Mouse (Mus musculus): ENCODE measurements around the gene Etnk2. TPM values are rescaled to one million over a fixed set of nuclear protein-coding genes. Genes with fewer than 3 reads are reported as not detected.

Gene Etnk2
- total RNA-seq, 2 experiments from 2014 or later, result 7.8 to 10.2 TPM

Other genes with a start within 250 kb of the Etnk2 start
- 10 to 100 TPM; 41.7 to 42.4 TPM for gene Ppp1r15b, start 232.4 kb upstream of the Etnk2 start, total RNA-seq (2021)
- 10 to 100 TPM; 66.5 to 87.4 TPM for gene Plekha6, start 199.4 kb upstream of the Etnk2 start, total RNA-seq (2021)
- gene Golt1a, start 53.8 kb upstream of the Etnk2 start, total RNA-seq (2021), result 1 to 10 TPM in 1 of 2 experiments, under 1 TPM in 1; 0.48 to 2.0 TPM
- gene Kiss1, start 41.7 kb upstream of the Etnk2 start, total RNA-seq (2021), result not detected
- not detected for gene Ren1, start 13.1 kb upstream of the Etnk2 start, total RNA-seq (2021)
- 10 to 100 TPM in 1 of 2 experiments, 1 to 10 TPM in 1; 8.3 to 12.0 TPM for gene Sox13, start 60.8 kb downstream of the Etnk2 start, total RNA-seq (2021)
- gene Snrpe, start 246.7 kb downstream of the Etnk2 start, total RNA-seq (2021), result 10 to 100 TPM; 57.6 to 58.2 TPM